Mouse (Mus musculus): ENCODE results near the gene Cald1. TPM values are rescaled to one million over a fixed set of nuclear protein-coding genes. Genes with fewer than 3 reads are reported as not detected.

The Cald1 gene
- polyA plus RNA-seq, 1 experiment from 2014 or later: 76.2 TPM

DNA sequence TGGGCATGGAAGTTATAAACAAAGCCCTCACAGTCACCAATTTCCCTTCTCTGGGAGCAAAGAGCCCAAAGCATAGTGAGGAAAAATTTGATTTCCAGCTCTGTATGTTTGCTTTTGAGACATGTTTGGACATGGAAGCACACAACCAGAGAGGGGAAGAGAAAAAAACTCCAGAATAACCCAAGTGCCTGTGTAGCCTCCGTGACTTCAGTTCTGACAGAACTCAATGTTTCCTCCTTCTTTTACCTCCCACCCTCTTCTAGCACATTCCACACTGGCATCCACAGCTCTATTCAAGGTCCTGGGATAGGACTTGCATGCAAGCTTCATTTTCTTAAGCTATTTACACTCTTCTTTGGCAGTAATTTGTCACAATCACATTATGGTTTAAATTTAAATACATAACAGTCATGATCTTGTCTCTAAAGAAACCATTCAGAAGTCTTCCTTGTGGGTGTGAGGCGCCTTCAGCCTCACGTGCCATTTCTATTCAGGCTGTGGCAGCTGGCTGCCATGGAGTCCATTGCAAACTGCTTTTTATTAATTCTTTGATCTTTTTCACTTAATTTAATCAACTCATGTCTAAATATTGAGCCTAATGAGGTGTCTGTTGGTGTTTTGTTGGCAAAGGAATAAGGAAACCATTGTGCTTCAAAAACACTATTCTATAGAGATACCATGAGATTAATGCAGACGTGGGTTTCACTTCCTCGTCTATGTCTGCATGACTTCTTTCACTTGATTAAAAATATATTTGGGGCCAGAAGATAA, 49.9 kb downstream of the Cald1 start:
- Histone ChIP-seq H3K27me3 (replicated peaks) (no peaks in the 10 kb centered on the region), H3K27ac (no peak overlapping the region), H3K9ac (no peak overlapping the region), H3K9me3 (replicated peaks) (no peaks in the 10 kb centered on the region), H3K36me3 (no peaks in the 10 kb centered on the region), H3K4me2 (no peak overlapping the region), H3K4me3 (no peak overlapping the region), H3K4me1 (no peaks in the 10 kb centered on the region)
- ATAC-seq: no peak
- 62% methylated on average over 5 of the region's 5 CpGs for WGBS (ENCODE audit: insufficient replicate concordance)

DNA sequence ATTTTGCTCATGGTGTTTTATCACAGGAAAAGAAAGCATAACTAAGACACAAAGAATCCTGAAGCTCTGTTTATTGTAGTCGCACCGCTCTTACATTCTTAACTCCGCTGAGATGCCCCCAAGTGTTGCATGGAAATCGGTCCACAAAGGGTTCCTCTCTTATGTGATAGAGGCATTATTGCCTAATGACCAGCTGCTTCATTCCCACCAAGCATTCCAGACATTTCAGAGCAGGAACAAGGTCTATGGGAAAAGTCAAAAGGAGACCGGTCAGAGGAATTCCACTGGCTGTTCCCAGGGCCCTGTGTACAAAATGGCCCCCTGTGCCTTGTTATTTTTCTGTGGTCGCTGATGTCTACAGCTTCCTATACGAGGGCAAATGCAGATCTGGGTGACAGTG, 53.0 kb downstream of the Cald1 start:
- Histone ChIP-seq H3K9ac (no peak overlapping the region), H3K9me3 (replicated peaks) (no peaks in the 10 kb centered on the region), H3K4me1 (no peaks in the 10 kb centered on the region), H3K27me3 (replicated peaks) (no peaks in the 10 kb centered on the region), H3K4me2 (no peak overlapping the region), H3K27ac (no peak overlapping the region), H3K36me3 (no peaks in the 10 kb centered on the region), H3K4me3 (no peak overlapping the region)
- 66% methylated on average over 7 of the region's 7 CpGs for WGBS (ENCODE audit: insufficient replicate concordance)
- no peak for ATAC-seq

DNA sequence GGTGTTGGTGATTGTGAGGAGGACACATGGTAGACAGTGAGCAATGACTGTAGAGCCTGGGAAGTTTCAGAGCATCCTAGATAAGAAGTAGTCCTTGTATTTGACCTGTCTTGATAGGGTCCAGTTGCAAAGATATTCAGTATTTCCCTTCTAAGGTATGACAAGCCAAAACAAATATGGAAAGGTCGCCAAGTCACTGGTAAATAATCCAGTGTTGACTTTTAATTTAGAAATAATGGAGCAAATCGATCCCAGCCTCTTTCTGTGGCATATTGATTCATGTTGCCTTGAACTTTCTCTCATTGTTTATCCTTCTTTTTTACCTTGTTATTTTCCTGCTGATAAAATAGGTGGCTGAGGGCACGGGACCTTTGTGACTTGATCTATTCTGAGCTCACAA, 57.4 kb downstream of the Cald1 start:
- Histone ChIP-seq H3K27ac (no peak overlapping the region), H3K9ac (no peak overlapping the region), H3K4me3 (no peak overlapping the region), H3K4me1 (no peaks in the 10 kb centered on the region), H3K4me2 (no peak overlapping the region), H3K9me3 (replicated peaks) (no peaks in the 10 kb centered on the region), H3K27me3 (replicated peaks) (no peaks in the 10 kb centered on the region), H3K36me3 (no peaks in the 10 kb centered on the region)
- ATAC-seq: no peak
- 48% methylated on average over 3 of the region's 3 CpGs for WGBS (ENCODE audit: insufficient replicate concordance)

DNA sequence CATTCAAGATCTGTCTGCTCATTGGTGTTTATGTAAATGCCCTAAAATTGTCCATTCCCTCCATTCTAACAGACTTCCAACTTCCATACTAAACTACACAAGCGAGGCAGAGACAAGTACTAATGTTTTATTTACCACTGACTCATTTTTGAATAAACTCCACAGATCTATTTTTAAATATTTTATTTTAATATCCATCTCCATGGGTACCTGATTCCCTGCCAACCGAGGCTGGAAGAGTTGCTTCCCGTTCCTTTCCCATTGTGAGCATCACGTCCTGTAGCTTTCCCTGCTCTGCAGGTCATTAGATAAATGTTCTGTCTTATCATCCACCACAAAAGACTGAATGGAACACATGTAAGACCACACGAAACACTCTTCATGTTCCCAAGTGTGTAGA, 60.5 kb downstream of the Cald1 start:
- no peaks in the 10 kb centered on the region for H3K9me3 ChIP-seq (replicated peaks)
- no peak overlapping the region for H3K27ac ChIP-seq
- no peaks in the 10 kb centered on the region for H3K27me3 ChIP-seq (replicated peaks)
- no peaks in the 10 kb centered on the region for H3K36me3 ChIP-seq
- H3K4me3 ChIP-seq: no peak overlapping the region
- H3K4me2 ChIP-seq: no peak overlapping the region
- no peak for ATAC-seq
- H3K9ac ChIP-seq: no peak overlapping the region
- 58% methylated on average over 5 of the region's 5 CpGs for WGBS (ENCODE audit: insufficient replicate concordance)
- H3K4me1 ChIP-seq: no peaks in the 10 kb centered on the region

DNA sequence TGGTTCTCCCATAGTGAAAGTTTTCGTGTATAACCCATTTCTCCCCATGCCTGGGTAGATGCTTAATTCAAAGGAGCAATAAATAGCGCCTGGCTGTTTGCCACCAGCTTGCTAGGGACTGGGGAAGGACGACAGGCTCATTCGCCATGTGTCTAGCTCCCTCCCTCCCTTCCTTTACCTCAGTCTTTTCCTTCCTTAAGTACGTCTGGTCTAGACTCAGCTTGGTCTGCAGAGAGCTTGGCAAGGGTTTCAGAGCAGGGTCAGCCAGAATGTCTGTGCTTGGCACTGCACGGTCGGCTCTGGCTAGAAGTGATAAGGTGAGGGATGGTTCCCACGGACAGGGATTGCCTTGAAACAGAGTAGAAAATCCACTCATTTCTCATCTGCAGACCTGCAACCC, 62.4 kb downstream of the Cald1 start:
- H3K4me1 ChIP-seq: no peaks in the 10 kb centered on the region
- no peak overlapping the region for H3K4me2 ChIP-seq
- ATAC-seq: no peak
- H3K9me3 ChIP-seq (replicated peaks): no peaks in the 10 kb centered on the region
- no peak overlapping the region for H3K27ac ChIP-seq
- no peak overlapping the region for H3K4me3 ChIP-seq
- 44% methylated on average over 8 of the region's 8 CpGs for WGBS (ENCODE audit: insufficient replicate concordance)
- H3K36me3 ChIP-seq: no peaks in the 10 kb centered on the region
- no peak overlapping the region for H3K9ac ChIP-seq
- no peaks in the 10 kb centered on the region for H3K27me3 ChIP-seq (replicated peaks)

DNA sequence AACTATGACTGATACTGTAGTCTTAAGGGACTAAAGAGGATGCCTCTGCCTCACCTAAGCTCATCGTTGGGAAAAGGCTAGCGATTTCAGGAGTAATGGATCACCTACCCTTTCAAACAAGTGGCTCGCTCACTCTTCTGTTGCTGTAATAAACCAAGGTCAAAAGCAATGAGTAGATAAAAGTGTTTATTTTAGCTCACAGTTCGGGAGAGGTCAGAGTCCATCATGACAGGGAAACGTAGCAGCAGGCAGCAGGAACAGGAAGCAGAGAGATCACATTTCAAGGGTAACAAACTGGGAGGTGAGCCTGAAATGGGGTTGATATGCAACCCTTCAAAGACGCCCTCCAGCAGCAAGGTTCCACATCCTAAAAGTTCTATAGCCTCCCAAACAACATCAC, 64.3 kb downstream of the Cald1 start:
- H3K27ac ChIP-seq: no peak overlapping the region
- no peak overlapping the region for H3K4me3 ChIP-seq
- no peak for ATAC-seq
- no peaks in the 10 kb centered on the region for H3K9me3 ChIP-seq (replicated peaks)
- no peak overlapping the region for H3K4me2 ChIP-seq
- H3K27me3 ChIP-seq (replicated peaks): no peaks in the 10 kb centered on the region
- H3K4me1 ChIP-seq: no peaks in the 10 kb centered on the region
- WGBS (ENCODE audit: insufficient replicate concordance): 50% methylated on average over 6 of the region's 6 CpGs
- no peaks in the 10 kb centered on the region for H3K36me3 ChIP-seq
- no peak overlapping the region for H3K9ac ChIP-seq

DNA sequence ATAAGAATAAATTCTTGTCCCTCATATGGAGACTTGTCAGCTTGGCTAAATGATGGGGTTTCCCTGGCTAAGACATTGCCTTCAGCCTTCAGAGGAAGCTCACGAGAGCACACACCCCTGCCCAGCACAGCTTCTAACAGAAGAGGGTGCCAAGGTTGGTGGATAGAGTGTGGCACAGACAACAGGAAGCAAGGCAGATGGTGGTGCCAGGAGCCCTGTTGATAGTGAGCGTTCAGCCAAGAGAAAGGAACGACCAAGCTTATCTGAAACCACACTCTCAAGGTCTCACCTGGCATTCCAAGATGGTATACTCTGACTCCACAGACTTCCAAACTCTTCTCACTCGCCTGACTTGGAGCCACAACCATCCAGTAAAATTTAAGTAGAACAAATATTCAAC, 66.0 kb downstream of the Cald1 start:
- H3K36me3 ChIP-seq: no peaks in the 10 kb centered on the region
- H3K4me3 ChIP-seq: no peak overlapping the region
- H3K9me3 ChIP-seq (replicated peaks): no peaks in the 10 kb centered on the region
- no peaks in the 10 kb centered on the region for H3K27me3 ChIP-seq (replicated peaks)
- H3K4me1 ChIP-seq: no peaks in the 10 kb centered on the region
- 48% methylated on average over 4 of the region's 4 CpGs for WGBS (ENCODE audit: insufficient replicate concordance)
- H3K9ac ChIP-seq: no peak overlapping the region
- H3K4me2 ChIP-seq: no peak overlapping the region
- no peak overlapping the region for H3K27ac ChIP-seq
- ATAC-seq: no peak

DNA sequence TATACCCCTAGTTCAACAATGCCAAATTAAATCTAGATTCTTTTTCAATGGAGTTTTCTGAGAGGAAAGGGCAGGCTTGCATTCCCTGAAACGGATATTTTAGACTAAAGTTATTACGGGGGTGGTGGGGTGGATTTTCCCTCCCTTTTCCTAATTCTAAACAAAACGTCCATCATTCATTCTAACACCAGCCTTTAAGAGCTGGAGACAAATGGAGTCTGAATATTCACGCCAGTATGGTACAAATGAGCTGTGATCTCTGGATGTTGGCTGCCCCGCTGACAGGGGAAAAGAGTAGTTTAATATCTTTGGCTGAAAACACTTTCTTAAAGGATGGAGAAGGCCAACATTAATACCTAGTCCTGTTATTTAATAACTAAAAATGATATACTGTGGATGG, 66.4 kb downstream of the Cald1 start:
- H3K27ac ChIP-seq: no peak overlapping the region
- no peak overlapping the region for H3K4me2 ChIP-seq
- no peak overlapping the region for H3K4me3 ChIP-seq
- no peaks in the 10 kb centered on the region for H3K36me3 ChIP-seq
- no peak overlapping the region for H3K9ac ChIP-seq
- WGBS (ENCODE audit: insufficient replicate concordance): 61% methylated on average over 5 of the region's 5 CpGs
- ATAC-seq: no peak
- H3K27me3 ChIP-seq (replicated peaks): no peaks in the 10 kb centered on the region
- no peaks in the 10 kb centered on the region for H3K4me1 ChIP-seq
- no peaks in the 10 kb centered on the region for H3K9me3 ChIP-seq (replicated peaks)

DNA sequence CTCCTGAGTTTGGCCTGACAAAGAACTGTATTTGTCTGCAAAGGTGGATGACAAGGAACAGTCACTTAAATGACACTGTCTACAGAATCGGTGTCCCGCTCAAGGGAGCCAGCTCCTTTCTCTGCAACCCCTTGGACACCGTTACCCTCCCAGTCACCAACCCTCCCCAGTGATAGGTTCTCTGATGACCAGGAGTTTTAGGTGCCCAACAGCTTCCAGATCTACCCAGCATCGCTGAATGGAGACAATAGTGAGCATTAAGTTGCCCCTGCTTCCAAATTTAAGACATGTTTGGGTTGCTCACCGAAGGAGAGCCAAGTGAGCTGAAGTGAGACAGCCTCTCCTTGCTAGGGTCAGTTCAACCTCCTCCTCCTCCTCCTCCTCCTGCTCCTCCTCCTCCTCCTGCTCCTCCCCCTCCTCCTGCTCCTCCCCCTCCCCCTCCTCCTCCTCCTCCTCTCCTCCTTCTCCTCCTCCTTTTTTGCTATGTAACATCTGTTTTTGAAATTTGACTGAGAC, 70.5 kb downstream of the Cald1 start:
- Histone ChIP-seq H3K4me2 (no peak overlapping the region), H3K9ac (no peak overlapping the region), H3K27me3 (replicated peaks) (no peaks in the 10 kb centered on the region), H3K27ac (no peak overlapping the region), H3K4me1 (no peaks in the 10 kb centered on the region), H3K9me3 (replicated peaks) (no peaks in the 10 kb centered on the region), H3K4me3 (no peak overlapping the region), H3K36me3 (no peaks in the 10 kb centered on the region)
- WGBS (ENCODE audit: insufficient replicate concordance): 77% methylated on average over 5 of the region's 5 CpGs
- no peak for ATAC-seq

DNA sequence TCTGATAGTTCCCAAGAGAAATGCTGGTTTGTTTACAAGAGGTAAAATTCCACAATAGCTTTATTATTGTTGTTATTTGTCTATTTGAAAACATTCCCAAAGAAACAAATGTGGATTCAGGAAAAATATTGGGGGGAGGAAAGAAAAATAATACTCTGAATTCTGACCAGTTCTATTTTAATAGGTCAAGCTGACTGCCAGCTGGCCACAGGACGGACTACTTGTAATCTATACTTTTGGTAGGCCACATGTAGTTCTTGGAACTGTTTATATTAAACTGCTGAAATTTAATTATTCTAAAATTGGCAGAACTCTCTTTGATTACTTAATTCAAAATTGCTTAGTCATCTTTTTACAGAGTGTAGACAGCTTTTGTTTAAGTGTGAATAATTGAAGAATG, 73.1 kb downstream of the Cald1 start:
- no peak overlapping the region for H3K4me3 ChIP-seq
- H3K4me2 ChIP-seq: no peak overlapping the region
- no peak overlapping the region for H3K27ac ChIP-seq
- H3K9ac ChIP-seq: no peak overlapping the region
- no peak for ATAC-seq
- H3K4me1 ChIP-seq: peaks cover 6% of the 10 kb centered on the region
- no peaks in the 10 kb centered on the region for H3K36me3 ChIP-seq
- no peaks in the 10 kb centered on the region for H3K9me3 ChIP-seq (replicated peaks)
- H3K27me3 ChIP-seq (replicated peaks): no peaks in the 10 kb centered on the region
- 60% methylated on average over 1 of the region's 1 CpGs for WGBS (ENCODE audit: insufficient replicate concordance)

DNA sequence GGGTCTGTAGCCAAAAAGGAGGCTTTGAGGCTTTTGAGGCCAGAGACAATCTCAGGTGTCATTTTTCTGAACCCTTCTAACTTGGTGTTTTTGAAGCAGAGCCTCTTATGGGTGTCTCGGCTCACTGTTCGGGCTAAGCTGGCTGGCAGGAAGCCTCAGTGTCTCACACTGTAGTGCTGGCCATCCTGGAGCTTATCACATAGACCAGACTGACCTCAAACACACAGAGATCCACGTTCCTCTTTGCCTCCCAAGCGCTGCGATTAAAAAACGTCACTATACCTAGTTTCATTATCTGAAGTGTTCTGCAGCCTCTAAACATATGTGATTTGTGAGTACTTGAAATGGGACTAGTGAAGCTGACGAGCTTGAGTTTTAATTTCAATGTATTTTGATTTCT, 76.1 kb downstream of the Cald1 start:
- Histone ChIP-seq H3K9ac (no peak overlapping the region), H3K4me3 (0 out of 2 replicates have a peak overlapping the region, but pooled peaks have one; percentile 2), H3K4me2 (peak overlapping the region; percentile 38), H3K36me3 (no peaks in the 10 kb centered on the region), H3K4me1 (peaks cover 6% of the 10 kb centered on the region), H3K27me3 (replicated peaks) (no peaks in the 10 kb centered on the region), H3K9me3 (replicated peaks) (no peaks in the 10 kb centered on the region), H3K27ac (no peak overlapping the region)
- no peak for ATAC-seq
- 18% methylated on average over 7 of the region's 7 CpGs for WGBS (ENCODE audit: insufficient replicate concordance)

DNA sequence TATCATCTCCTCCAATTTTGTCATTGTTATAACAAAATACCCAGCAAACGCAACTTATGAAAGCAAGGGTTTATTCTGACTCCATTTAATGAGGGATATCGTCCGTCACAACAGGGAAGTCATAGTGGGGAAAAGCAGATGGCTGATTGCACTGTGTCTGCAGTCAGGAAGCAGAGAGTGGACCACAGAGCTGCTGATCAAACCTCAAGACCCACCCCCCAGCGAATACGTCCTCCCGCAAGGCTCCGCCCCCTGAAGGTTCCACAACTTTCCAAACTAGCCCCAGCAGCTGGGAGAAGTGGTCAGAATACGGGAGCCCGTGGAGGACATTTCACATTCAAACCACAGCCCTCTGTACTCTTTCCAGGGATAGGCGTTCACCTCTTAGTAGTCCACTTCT, 76.6 kb downstream of the Cald1 start:
- Histone ChIP-seq H3K4me1 (peaks cover 6% of the 10 kb centered on the region), H3K4me2 (peak overlapping the region; percentile 38), H3K36me3 (no peaks in the 10 kb centered on the region), H3K27ac (no peak overlapping the region), H3K9ac (no peak overlapping the region), H3K4me3 (no peak overlapping the region), H3K9me3 (replicated peaks) (no peaks in the 10 kb centered on the region), H3K27me3 (replicated peaks) (no peaks in the 10 kb centered on the region)
- ATAC-seq: no peak
- 30% methylated on average over 10 of the region's 10 CpGs for WGBS (ENCODE audit: insufficient replicate concordance)

DNA sequence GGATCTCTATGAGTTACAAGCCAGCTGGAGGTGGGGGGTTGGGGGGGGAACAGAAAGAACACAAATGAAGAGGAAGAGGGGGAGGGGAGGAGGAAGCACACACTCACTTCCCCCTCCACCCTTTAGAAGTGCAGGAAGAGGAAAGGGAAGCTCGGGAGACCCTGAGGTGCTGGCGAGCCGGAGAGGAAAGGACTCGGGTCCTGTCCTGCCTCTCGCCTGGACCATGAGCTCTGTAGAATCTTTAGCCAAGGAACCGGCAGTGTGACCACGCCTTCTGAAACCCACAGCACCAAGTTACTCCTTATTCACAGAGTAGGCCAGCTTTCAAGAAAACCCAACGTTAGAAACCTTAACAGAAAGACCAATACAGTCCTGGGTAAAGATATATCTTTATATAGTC, 83.8 kb downstream of the Cald1 start:
- Histone ChIP-seq H3K4me2 (no peak overlapping the region), H3K9ac (no peak overlapping the region), H3K4me3 (no peak overlapping the region), H3K9me3 (replicated peaks) (no peaks in the 10 kb centered on the region), H3K4me1 (no peaks in the 10 kb centered on the region; the same call in 1 of the 2 replicates), H3K27me3 (replicated peaks) (0 out of 2 replicates have a peak, but pooled peaks cover 4% of the 10 kb centered on the region), H3K36me3 (no peaks in the 10 kb centered on the region), H3K27ac (no peak overlapping the region)
- 27% methylated on average over 8 of the region's 8 CpGs for WGBS (ENCODE audit: insufficient replicate concordance)
- no peak for ATAC-seq

Data from liver, embryonic 12.5 days (tissue).